Mouse (Mus musculus) R1 (cell line): ENCODE data around the gene Rnaseh2c.

ENCODE experiments used
- DNase-seq: peaks from one replicate; pipeline ENCODE4 v3.0.0-alpha.2; 2018; ENCODE audit warnings: low read depth, low spot score

Rnaseh2c gene

DNA sequence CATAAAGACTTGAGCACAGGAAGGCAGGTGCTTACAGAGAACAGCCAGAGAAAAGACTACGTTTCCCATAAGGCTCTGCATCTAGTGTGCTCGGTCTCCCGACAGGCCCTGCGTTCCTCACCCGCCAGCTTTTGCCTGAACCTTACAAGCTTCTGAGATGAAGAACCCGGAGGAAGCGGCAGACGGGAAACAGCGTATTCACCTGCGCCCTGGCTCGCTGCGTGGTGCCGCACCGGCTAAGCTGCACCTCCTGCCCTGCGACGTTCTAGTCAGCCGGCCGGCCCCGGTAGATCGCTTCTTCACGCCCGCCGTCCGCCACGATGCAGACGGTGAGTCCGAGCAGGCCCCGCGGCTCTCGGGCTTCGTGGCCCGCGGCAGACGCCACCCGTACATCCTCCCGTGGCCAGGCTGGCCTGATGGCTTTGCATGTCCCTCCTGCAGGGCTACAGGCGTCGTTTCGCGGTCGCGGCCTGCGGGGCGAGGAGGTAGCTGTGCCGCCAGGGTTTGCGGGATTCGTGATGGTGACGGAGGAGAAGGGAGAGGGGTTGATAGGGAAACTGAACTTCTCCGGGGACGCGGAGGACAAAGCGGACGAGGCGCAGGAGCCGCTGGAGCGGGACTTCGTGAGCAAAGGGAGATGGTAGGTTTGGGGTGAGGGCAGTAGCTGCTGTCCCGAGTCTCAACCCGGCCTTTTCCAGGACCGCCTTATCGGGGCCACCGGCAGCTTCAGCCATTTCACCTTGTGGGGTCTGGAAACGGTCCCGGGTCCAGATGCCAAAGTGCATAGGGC lies at the start of gene Rnaseh2c:
Gene Rnaseh2c, plus strand, starts transcription at position 122 of the 790 bp plus-strand sequence.
- DNase-seq, result peak; percentile 94

DNA sequence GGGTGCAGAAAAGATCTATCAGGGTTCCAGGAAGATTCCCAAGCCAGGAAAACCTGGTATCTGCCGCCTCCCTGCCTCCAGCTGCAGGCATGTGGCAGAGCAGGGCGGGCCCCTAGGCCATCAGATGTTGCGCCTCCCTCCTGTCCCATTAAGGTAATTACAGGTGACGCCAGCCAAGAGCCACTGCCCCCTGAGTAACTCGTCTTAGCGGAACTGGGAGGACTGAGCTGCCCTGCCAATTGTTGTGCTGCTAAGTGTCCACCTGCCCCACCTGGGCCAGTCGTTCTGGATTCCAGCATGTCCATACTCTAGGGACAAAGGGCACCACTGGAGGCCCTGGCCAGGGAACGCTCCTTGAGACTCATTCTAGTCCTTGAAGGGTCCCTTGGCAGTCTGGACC lies 47.9 kb upstream of the Rnaseh2c start:
- no peak for DNase-seq

DNA sequence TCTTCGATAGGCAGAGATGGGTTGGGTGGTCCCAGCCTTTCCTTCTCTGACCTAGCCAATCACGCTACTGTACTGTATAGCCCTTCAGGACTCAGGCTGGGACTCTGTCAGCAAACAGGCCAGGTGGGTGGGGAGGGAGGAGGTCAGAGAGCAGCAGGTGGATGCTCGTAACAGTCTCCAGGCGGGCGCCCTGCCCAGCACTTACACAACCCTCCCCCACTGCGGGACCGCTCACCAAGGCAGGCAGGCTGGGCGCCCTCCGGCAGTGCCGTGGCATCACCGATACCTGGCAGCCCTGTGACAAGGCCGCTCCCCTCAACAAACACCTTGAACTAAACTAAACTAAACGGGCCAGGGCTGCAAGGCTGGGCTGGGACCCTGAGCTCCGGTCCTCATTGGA lies 47.5 kb upstream of the Rnaseh2c start:
- DNase-seq, result no peak

DNA sequence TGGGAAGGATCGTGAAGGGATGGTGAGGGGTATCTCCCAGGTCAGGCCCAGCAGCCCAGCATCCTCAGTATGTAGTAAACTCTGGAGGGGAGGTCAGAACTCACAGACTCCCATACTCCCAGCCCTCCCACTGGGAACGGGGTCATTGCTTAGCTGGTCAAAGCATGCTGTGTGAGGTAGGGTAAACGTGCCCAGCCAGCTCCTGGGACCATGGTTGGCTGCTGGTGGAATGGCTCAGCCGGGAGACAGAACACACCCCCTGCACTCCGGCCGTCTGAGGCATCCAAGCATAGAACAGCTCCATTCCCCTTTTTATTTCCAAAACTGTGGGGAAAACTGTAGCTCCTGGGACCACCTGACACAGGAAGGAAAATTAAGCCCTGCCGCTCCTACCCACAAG lies 43.5 kb upstream of the Rnaseh2c start:
- no peak for DNase-seq

DNA sequence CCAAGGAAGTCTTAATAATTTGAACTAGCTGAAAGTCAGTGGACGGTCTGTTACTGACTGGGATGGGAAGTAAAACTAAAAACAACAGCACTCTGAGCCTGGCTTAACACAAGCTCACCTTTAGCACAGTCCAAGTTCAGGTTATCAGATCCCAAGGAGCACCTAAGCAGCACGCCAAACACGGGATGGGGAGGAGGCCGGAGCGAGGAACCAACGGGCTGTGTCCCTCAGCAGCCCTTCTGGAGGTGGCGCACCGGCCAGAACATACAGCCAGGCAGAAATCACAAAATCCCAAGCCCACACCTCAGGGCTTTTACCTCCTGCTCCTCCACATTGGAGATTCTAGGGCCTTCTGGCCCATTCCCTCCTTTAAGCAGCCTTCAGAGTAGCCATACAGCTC lies 42.9 kb upstream of the Rnaseh2c start:
- DNase-seq, result no peak

DNA sequence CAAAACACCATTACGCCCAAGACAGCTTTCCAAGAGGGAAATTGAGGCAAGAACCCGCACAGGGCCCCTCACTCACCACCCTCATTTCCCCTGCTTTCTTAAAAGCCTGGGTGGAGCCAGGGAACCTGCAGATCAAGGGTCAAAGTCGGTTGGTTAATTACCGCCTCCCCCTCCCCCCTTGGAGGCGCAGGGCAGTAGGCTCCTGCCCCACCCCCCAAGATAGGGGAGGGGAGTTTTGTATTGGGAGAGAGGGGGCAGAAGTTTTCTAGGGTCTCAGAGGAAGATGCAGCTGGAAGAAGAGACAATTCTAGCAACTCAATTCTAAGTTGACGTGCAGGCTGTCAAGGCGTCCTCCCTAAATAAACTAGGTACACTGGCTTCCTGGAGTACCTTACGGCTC lies 42.4 kb upstream of the Rnaseh2c start:
- no peak for DNase-seq

DNA sequence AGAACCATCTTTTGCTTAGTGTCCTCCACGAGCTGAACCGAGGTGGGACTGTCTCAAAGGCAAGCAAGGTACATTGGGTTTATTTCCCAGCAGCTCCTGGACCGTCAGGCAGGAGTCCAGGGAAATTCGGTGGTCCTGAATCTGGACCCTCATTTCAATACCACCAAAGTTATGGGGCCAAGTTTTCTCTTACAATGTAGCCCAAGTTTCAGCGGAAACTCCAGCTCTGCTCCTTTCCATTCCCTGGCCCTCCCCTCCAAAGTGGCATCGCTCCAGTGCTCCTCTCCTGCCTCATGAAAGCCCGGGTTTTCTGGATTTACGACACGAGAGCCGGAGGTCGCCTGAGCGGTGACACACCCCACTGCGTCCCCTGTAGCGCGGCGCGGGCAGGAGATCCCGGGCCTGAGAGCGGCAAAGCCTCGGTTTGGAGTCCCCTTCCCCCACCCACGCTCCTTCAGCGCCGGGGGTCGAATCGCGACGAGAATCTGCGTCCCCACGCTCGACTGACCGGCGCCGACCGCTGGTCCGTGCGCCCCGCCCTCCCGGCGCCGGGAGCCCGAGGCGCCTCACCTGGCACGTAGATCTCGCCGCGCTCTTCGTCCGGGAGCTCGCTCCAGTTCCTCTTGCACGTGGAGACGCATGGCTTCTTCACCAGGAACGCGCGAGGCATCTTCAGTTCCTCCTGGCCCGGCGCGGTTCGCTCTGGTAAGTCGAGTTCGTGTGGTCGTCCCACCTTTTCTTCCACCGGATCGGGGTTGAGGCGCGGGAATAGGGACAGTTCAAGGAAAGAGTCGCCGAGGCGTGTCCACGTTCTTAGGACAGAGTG lies 41.8 kb upstream of the Rnaseh2c start:
- peak; percentile 37 for DNase-seq

DNA sequence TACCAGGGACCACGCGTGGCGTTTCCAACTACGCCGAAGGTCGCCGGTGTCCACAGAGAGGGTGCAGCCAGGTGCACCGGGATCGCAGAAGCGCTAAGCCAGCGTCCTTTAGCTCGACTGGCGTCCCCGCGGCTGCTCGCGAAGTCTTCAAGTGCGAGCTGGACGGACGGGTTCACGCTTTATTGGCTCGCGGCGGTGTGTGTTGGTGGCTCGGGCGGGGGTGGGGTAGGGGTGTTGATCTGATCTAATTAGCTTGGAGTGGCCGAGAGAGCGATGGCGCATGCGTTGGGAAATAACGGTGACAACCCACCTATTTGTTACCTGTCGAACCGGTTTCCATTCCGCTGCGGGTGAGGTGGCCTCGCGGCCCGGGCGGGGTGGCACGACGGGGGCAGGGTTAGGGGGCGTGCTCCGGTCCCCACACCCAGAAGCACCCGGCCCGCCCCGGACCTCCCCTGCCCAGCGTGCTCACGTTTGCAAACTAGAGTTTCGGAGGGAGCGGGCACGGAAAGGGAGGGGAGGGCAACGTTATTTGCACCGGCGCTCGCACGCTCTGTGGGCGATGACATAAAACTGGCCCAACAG lies 41.1 kb upstream of the Rnaseh2c start, which contains the start of gene Ovol1:
Gene Ovol1, minus strand, starts transcription at position 190 of the 585 bp plus-strand sequence.
- peak; percentile 41 for DNase-seq

DNA sequence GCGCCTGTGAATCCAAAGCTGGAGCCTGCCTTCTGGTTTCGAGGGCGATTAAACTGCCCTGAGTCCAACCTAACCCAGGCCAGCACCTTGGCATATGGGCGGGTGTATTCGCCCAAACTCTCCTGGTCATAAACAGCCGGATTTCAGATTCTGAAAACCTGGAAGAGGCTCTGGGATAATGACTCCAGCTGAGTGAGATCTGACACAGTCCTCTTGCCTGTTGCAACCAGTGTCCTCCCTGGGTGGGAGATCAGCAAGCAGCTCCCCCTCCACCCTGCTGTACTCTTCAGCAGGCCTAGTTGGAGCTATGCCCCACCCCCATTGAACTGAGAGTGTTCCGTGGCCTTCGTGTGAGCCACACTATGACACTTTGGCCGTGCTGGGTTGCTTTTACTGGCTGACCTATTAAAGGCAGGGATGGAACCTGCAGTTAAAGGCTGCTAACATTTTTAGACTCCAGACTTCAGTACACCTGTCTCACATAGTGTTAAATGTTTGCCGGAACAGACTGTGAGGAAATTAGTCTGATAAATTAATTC lies 40.4 kb upstream of the Rnaseh2c start:
- DNase-seq, result no peak

DNA sequence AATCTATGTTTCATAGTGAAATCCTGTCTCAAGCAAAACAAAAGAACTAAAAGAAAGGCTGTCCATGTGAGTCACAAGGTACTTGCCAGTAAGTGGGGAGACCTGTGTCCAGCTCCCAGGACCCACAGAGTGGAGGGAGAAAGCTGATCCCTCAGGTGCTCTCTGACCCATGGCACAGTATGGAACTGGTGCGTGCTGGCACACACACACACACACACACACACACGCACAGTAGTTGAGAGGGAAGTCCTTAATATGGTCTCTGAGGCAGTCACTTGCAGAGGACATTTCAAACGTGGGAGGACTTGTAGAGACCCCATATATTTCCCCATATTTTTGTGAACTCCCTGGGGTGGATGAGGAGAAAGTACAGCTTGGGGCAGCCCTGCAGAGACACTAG lies 39.8 kb upstream of the Rnaseh2c start:
- DNase-seq, result no peak

DNA sequence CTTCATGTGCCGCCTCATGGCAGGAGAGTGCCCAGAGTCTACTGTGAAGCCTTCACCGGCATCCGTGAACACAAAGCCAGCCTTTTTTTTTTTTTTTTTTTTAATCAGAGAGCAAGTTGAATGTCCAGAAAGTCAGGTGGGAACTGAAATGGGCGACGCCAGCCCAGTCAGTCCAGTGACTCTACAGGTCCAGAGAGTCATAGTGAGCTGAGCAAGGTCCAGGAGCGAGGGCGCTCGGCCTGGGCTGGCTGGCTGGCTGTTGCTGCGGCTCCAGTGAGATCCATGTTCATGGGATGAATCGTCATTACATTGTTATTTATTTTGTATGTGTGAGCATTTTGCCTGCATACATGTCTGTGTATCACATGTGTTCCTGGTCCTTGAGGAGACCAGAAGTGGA lies 38.9 kb upstream of the Rnaseh2c start:
- DNase-seq, result no peak

DNA sequence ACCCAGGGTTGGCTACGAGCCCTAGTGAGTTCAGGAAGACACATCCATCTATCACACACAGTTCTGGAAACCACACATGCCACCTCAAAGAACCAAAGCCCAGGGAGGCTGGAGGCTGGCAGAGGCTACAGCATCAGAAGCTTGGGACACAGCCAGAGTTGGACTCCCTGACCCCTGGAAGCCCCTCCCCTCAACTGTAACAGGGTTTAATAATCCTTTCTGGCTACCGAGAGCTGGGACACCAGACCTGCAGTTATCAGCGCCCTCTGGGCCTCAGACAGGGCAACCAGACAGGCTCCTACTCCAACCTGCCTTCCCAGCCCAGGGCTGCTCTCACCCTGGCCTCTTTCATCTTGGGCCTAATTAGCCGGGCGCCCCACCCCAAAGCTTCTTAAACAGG lies 35.4 kb upstream of the Rnaseh2c start:
- no peak for DNase-seq

DNA sequence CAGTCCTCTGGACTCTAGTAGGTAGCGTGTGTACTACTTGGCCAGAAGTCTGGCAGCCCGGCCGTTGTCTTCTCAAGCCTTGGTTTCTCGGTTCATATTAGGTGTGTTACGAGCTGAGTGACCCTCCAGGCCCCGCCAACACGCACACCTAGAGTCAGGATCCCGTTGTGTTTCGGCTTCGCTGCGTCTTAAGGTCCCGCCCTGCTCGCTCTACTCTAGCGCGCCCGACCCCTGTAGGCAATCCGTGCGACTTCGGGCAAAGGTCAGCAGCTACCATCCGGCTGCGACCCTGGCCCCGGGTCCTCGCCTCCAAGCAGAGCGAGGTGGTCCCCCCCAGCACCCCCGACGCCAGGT lies 34.5 kb upstream of the Rnaseh2c start:
- DNase-seq, result peak; percentile 74

DNA sequence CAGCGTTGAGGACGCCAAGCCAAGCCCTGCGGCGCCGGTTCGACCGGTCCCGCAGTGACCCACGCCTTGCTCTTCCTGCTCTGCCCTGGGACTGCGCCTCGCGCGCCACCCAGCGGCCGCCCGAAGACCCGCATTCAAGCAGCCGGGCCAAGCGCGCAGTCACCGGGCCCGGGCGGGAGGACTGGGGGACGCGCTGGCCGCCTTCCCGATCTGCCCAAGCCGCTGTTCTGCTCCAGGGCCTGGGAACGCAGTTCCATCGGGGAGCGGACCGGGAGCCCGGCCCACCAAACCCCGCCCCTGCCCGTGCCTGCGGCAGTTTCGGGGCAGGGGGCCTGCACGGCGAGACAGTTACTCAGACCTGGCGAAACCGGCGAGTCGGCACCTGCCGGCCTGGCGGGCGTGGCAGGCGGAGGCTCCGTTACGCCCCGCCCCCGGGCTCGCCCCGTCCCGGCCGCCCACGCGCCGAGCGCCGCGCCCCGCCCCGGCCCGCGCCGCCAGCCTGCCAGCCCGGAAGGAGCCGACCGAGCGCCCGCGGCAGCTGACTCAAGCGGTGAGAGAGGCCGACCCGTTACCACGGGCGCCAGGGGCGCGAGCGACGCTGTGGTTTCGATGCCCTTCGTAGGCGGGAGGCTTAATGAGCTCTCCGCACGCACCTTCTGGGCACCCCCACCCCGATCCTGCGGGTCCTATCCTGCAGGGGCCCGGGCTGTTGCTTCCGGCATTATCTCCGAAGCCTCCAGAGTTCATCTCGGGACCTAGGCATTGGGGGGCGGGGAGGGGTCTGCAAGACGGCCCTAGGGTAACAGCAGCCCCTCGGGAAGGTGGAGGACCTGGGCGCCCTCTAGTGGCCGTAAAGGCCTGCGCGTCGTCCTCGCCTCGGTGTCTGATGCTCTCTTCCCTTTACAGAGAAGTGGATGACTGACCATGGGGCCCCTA lies 33.9 kb upstream of the Rnaseh2c start, which contains the start of gene Ap5b1:
Gene Ap5b1, plus strand, starts transcription at position 492 of the 936 bp plus-strand sequence.
- peak; percentile 94 for DNase-seq

DNA sequence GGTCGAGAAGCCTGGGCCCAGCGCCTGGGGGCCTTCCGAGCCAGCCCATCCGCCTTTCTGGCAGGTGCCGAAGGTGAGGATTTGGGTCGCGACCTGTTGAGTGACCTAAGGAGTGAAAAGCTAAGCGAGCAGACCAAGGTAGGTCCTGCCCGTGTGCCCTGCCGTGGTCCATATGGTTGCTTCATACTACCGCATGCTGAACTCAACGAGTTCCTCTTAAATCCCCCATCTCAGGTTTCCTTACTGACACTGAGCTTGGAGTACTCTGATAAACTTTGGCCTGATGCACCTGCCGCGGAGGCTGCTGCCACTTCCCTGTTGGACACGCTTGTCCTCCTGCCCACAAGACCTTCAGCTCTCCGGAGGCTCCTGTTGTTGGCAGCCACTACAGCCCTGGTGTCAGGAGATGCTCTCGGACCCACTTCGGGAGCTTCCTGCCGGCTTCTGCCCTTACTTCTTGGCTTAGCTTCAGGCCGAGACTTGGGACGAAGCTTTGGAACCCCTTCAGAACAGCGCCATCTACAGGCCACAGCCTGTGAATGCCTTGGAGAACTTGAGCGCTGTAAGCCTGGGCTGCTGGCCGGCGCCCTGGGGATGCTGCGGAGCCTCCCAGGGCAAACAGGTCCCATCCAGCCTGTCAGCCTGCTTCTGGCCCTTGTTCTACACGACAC lies 33.1 kb upstream of the Rnaseh2c start:
- DNase-seq, result peak; percentile 95

DNA sequence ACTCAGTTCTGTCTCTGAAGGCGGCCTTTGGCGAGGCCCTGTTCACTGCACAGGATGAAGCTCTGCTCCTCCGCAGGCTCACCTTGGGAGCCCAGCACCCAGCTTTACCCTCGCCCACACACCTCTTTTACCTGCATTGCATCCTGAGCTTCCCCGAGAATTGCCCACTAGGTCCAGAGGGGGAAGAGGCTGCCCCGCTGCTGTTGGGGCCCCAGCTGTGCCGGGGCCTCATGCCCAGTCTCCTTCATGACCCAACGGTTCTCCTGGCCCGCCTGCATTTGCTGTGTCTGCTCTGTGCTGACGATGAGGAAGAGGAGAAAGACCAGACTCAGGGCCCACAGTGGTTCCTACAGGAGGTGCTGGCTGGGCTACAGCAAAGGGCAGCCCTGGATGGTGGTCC lies 32.2 kb upstream of the Rnaseh2c start:
- no peak for DNase-seq

DNA sequence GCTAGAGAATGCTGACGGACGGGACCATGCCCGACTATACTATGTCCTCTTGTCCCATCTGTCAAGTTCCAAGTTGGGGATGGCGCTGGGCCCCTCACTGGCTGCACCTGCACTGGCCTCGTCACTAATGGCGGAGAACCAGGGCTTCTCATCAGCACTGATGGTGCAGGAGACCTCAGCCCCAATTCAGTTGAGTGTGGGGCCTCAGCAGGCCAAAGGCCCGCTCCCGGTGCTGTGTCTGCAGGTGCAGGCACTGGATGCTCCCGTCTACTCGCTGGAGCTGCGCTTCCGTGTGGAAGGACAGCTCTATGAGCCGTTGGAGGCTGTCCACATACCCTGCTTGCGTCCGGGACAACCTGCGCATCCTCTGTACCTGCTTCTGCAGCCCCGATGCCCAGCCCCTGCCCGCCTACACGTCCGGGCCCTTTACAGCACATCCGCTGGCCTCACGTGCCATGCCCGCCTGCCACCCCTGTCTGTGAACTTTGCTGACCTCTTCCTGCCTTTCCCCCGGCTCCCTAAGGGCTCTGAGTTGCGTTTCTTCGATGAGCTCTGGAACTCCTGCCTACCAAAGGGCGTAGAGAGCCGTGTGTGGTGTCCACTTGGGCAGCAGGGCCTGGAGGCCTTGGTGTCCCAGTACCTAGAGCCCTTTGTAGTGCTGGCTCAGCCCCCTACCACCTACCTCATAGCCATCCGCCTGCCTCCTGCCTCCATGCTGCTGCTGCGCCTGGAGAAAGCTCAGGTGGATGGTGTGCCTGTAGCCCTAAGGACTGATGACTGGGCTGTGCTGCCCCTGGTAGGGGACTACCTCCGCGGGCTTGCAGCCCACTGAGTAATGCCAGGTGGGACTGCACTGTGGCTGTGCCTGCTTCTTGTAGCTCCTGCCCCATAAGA lies 31.1 kb upstream of the Rnaseh2c start:
- no peak for DNase-seq

DNA sequence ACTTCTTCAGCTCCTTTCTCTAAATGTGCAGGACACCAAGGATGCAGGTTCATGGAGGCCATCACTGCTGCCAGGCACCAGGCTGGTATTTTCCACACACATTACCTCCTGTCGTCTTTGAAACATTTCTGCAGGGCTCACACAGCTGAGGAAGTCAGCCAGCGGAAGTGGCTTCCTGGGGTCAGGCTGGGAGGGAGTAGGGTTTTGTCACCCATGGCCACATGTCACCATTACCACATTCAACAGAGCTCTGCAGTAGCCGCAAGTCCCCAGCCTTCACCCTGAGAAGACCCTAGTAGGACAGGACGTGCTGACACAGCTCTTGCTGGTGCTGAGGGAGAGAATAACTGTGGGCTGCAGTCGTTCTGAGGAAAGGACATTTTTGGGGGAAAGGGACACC lies 29.8 kb upstream of the Rnaseh2c start:
- DNase-seq, result no peak

DNA sequence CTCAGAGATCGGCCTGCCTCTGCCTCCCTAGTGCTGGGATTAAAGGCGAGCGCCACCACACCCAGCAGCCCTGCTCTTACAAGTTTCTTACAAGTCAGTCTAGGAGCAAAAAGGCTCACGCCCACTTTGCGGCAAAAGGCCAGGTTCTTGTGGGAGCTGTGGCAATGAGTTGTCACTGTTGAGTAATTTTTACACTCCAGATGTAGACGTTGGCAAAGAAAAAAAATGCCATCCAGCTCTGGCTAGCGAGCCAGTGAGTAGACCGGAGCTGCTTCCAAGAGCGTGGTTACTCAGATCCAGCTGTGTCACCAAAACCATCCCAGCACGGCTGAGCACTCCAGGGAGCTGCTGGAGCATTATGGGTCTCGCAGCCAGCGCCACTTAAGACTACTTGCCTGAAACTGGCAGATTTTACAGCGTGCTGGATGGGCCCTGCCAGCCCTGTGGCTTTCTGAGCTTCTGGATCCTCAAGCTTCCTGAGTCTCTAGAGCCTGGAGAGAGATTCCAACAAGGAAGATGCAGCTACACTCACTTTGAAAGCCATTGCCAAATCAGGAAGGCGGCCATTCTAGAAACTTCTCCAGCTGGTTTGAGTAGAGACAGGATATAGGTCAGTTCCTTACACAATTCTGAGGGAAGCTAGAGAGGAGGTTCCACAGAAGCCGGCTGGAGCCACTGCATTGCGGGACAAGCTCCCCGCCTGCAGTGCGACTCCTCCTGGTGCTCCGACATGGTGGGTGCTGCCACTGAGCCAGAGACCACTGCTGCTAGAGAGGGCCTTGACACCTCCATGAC lies 29.1 kb upstream of the Rnaseh2c start:
- DNase-seq, result peak; percentile 63
